In genomic region chr13:69610751-69611397, GRCm38 (mm10) we compare ENCODE assay signal across 8 mouse cellular contexts. TPM values are rescaled to one million over a fixed set of nuclear protein-coding genes. Genes with fewer than 3 reads are reported as not detected.
DNase-seq lines count a peak whose midpoint lies in the region; ATAC-seq and TF ChIP-seq lines count a peak whose summit lies in the region.

No protein-coding gene starts in this region.

- no peak; the same call in 1 of the 2 replicates for ATAC-seq in forebrain, embryonic 12.5 days (ENCODE audit: low FRiP score)
- no peak for ATAC-seq in hindbrain, embryonic 12.5 days (ENCODE audit: low FRiP score)
- peak; percentile 2; the same call in 1 of the 2 replicates for ATAC-seq in liver, embryonic 14.5 days (ENCODE audit: insufficient read depth)
- ATAC-seq in neural tube, embryonic 14.5 days (ENCODE audit: low read depth): no peak
- no peak for ATAC-seq in monocyte, adult 5-6 weeks (replicated peaks; ENCODE audit: insufficient number of reproducible peaks, low FRiP score, low TSS enrichment, poor library complexity, severe bottlenecking)

- TF ChIP-seq EP300 in liver, embryonic 14.5 days (IDR thresholded peaks at IDR 0.05; ENCODE audit: low read depth): no peak

- peaks cover 3% of the 10 kb centered on the region for H3K4me1 ChIP-seq in lung, adult 2 months (ENCODE audit: control insufficient read depth, insufficient read depth, low read length)
- peaks cover 20% of the 10 kb centered on the region for H3K4me1 ChIP-seq in forebrain, embryonic 12.5 days
- H3K4me1 ChIP-seq in hindbrain, embryonic 12.5 days: peaks cover 13% of the 10 kb centered on the region
- H3K4me1 ChIP-seq in liver, embryonic 14.5 days (replicated peaks; ENCODE audit: control insufficient read depth in 2 of 2, insufficient read depth in 2 of 2, low read length in 1 of 2): peaks cover 6 to 10% of the 10 kb centered on the region in 2 experiments
- peaks cover 11% of the 10 kb centered on the region; the same call in 1 of the 2 replicates for H3K4me1 ChIP-seq in neural tube, embryonic 14.5 days (ENCODE audit: control insufficient read depth, insufficient read depth, low read length)

- H3K27me3 ChIP-seq in forebrain, embryonic 12.5 days: no peaks in the 10 kb centered on the region
- no peaks in the 10 kb centered on the region for H3K27me3 ChIP-seq in hindbrain, embryonic 12.5 days
- peaks cover 4% of the 10 kb centered on the region; the same call in 1 of the 2 replicates for H3K27me3 ChIP-seq in liver, embryonic 14.5 days (ENCODE audit: control insufficient read depth, insufficient read depth, low read length)
- no peaks in the 10 kb centered on the region for H3K27me3 ChIP-seq in neural tube, embryonic 14.5 days (ENCODE audit: control insufficient read depth, insufficient read depth, low read length)

- TF ChIP-seq POLR2A in lung, adult 2 months (IDR thresholded peaks at IDR 0.05; ENCODE audit: borderline replicate concordance, extremely low read depth, low read depth, low read length): no peak

- peak overlapping the region; percentile 66 for H3K9ac ChIP-seq in forebrain, embryonic 12.5 days
- H3K9ac ChIP-seq in hindbrain, embryonic 12.5 days: peak overlapping the region; percentile 70
- H3K9ac ChIP-seq in liver, embryonic 14.5 days (replicated peaks): peak overlapping the region; percentile 61
- peak overlapping the region; percentile 58 for H3K9ac ChIP-seq in neural tube, embryonic 14.5 days (replicated peaks; ENCODE audit: low read depth, low read length)

- no peaks in the 10 kb centered on the region for H3K9me3 ChIP-seq in forebrain, embryonic 12.5 days
- no peaks in the 10 kb centered on the region for H3K9me3 ChIP-seq in hindbrain, embryonic 12.5 days (replicated peaks)
- H3K9me3 ChIP-seq in liver, embryonic 14.5 days (ENCODE audit: control insufficient read depth, low read length): no peaks in the 10 kb centered on the region
- no peaks in the 10 kb centered on the region for H3K9me3 ChIP-seq in neural tube, embryonic 14.5 days (ENCODE audit: control insufficient read depth, low read length)

- under 1% methylated on average over 40 of the region's 40 CpGs for WGBS in lung, adult 2 months
- under 1% methylated on average over 40 of the region's 40 CpGs for WGBS in forebrain, embryonic 12.5 days
- under 1% methylated on average over 40 of the region's 40 CpGs for WGBS in hindbrain, embryonic 12.5 days
- under 1% methylated on average over 40 of the region's 40 CpGs for WGBS in liver, embryonic 14.5 days (ENCODE audit: insufficient replicate concordance)
- under 1% methylated on average over 40 of the region's 40 CpGs for WGBS in neural tube, embryonic 14.5 days

- H3K36me3 ChIP-seq in forebrain, embryonic 12.5 days (replicated peaks): peaks cover 19% of the 10 kb centered on the region
- H3K36me3 ChIP-seq in hindbrain, embryonic 12.5 days: peaks cover 19% of the 10 kb centered on the region
- H3K36me3 ChIP-seq in liver, embryonic 14.5 days (replicated peaks; ENCODE audit: control insufficient read depth, insufficient read depth, low read depth): peaks cover 17% of the 10 kb centered on the region
- peaks cover 13% of the 10 kb centered on the region for H3K36me3 ChIP-seq in neural tube, embryonic 14.5 days (ENCODE audit: control insufficient read depth, insufficient read depth, low read length)

- no peak for DNase-seq in lung, adult 2 months
- DNase-seq in lung, postnatal 25 days (ENCODE audit: low spot score): no peak
- DNase-seq in adrenal gland, adult 2 months: peak; percentile 73
- peak in 1 of 3 experiments; percentile 1 for DNase-seq in liver, embryonic 14.5 days (ENCODE audit: low read depth in 3 of 3, low spot score in 3 of 3)

- H3K4me2 ChIP-seq in forebrain, embryonic 12.5 days: peak overlapping the region; percentile 88
- H3K4me2 ChIP-seq in hindbrain, embryonic 12.5 days (replicated peaks): peak overlapping the region; percentile 89
- H3K4me2 ChIP-seq in liver, embryonic 14.5 days (ENCODE audit: low read depth): peak overlapping the region; percentile 97
- peak overlapping the region; percentile 85 for H3K4me2 ChIP-seq in neural tube, embryonic 14.5 days (ENCODE audit: low read depth, low read length)

- no peak overlapping the region for H3K27ac ChIP-seq in forebrain, embryonic 12.5 days
- H3K27ac ChIP-seq in hindbrain, embryonic 12.5 days: peak overlapping the region; percentile 19; the same call in 1 of the 2 replicates
- no peak overlapping the region for H3K27ac ChIP-seq in liver, embryonic 14.5 days
- peak overlapping the region; percentile 25; the same call in 1 of the 2 replicates for H3K27ac ChIP-seq in neural tube, embryonic 14.5 days (ENCODE audit: low read depth, low read length)

- peak overlapping the region; percentile 66 for H3K4me3 ChIP-seq in lung, adult 2 months (replicated peaks; ENCODE audit: extremely low read depth, low read depth, low read length)
- peak overlapping the region; percentile 96 for H3K4me3 ChIP-seq in forebrain, embryonic 12.5 days (replicated peaks)
- peak overlapping the region; percentile 95 for H3K4me3 ChIP-seq in hindbrain, embryonic 12.5 days
- H3K4me3 ChIP-seq in liver, embryonic 14.5 days (ENCODE audit: insufficient read depth in 1 of 2, low read depth in 2 of 2, low read length in 2 of 2): peak overlapping the region; percentile 72 to 93
- peak overlapping the region; percentile 85 for H3K4me3 ChIP-seq in neural tube, embryonic 14.5 days (ENCODE audit: low read depth, low read length)

- no peak for TF ChIP-seq CTCF in lung, adult 2 months (IDR thresholded peaks at IDR 0.05; ENCODE audit: insufficient read depth, low read length)
- no peak for TF ChIP-seq CTCF in liver, embryonic 14.5 days (IDR thresholded peaks at IDR 0.05; ENCODE audit: low read depth)

RNA-seq across cellular contexts. Expression of gene Srd5a1, which starts 0.4 kb away (rescaled TPM):
- polyA plus RNA-seq in lung, adult 2 months (2012; rRNA removed): 1.8 and 3.4 TPM in 2 replicates
- 10 to 100 TPM in 1 of 2 experiments, 1 to 10 TPM in 1; 9.4 to 13.9 TPM for total RNA-seq in adrenal gland, adult 2 months (2021)
- 35.0 and 41.6 TPM in 2 replicates for polyA plus RNA-seq in adrenal gland, adult 2 months (2012; rRNA removed)
- 21.8 and 22.9 TPM in 2 replicates for polyA plus RNA-seq in forebrain, embryonic 12.5 days (2016; fragmentation: Nextera tagmentation; extraction: Ambion mirVana)
- polyA plus RNA-seq in hindbrain, embryonic 12.5 days (2016; fragmentation: Nextera tagmentation; extraction: Ambion mirVana): 22.0 and 26.7 TPM in 2 replicates
- polyA plus RNA-seq in liver, embryonic 14.5 days (2012; rRNA removed): 1.9 and 2.0 TPM in 2 replicates
- polyA plus RNA-seq in liver, embryonic 14.5 days (2014; fragmentation: Nextera tagmentation; extraction: Ambion mirVana): 3.0 and 3.9 TPM in 2 replicates
- 29.4 and 34.9 TPM in 2 replicates for polyA plus RNA-seq in neural tube, embryonic 14.5 days (2014; fragmentation: Nextera tagmentation; extraction: Ambion mirVana)
- 1.5 to 2.1 TPM in 2 of 3 replicates, not detected in the other for total RNA-seq in monocyte, adult 5-6 weeks (2017)

Comparison
In these comparisons a context has a peak if more than half of its experiments do, and no peak if none do; other contexts are left out.
1. H3K27ac ChIP-seq: peak in hindbrain, embryonic 12.5 days (single experiment) and neural tube, embryonic 14.5 days (single experiment); none in forebrain, embryonic 12.5 days (single experiment) and liver, embryonic 14.5 days (single experiment).
2. Peak in every context shown above with its lines, with median percentiles within 50 percentile points of each other: H3K4me3 ChIP-seq, H3K4me2 ChIP-seq and H3K9ac ChIP-seq.